Mouse (Mus musculus) left cerebral cortex, adult 11 months (tissue): ENCODE data around the gene Macrod1.

ENCODE experiments used
- DNase-seq: peaks from one replicate; pipeline ENCODE4 v3.0.0; 2022; ENCODE audit warnings: low spot score

Macrod1 gene

GRCm38 (mm10) chr19:7116038-7116731, 59.6 kb downstream of the Macrod1 start:
- DNase-seq, result no peak

GRCm38 (mm10) chr19:7117141-7117540, 60.5 kb downstream of the Macrod1 start:
- no peak for DNase-seq

GRCm38 (mm10) chr19:7117653-7118307, 61.2 kb downstream of the Macrod1 start:
- DNase-seq, result no peak

- DNase-seq, result no peak
Observed at GRCm38 (mm10) chr19:7121252-7121651, 64.6 kb downstream of the Macrod1 start.

- no peak for DNase-seq
Observed at GRCm38 (mm10) chr19:7122277-7122676, 65.7 kb downstream of the Macrod1 start.

GRCm38 (mm10) chr19:7122698-7123306, 66.2 kb downstream of the Macrod1 start:
- no peak for DNase-seq

GRCm38 (mm10) chr19:7125526-7126156, 69.0 kb downstream of the Macrod1 start:
- no peak for DNase-seq

- DNase-seq, result no peak
Observed at GRCm38 (mm10) chr19:7126209-7126608, 69.6 kb downstream of the Macrod1 start.

GRCm38 (mm10) chr19:7126933-7127332, 70.3 kb downstream of the Macrod1 start:
- DNase-seq, result no peak

- no peak for DNase-seq
Observed at GRCm38 (mm10) chr19:7128551-7129475, 72.2 kb downstream of the Macrod1 start.

- no peak for DNase-seq
Observed at GRCm38 (mm10) chr19:7130317-7130716, 73.7 kb downstream of the Macrod1 start.

GRCm38 (mm10) chr19:7133436-7133835, 76.8 kb downstream of the Macrod1 start:
- no peak for DNase-seq

GRCm38 (mm10) chr19:7134631-7135091, 78.1 kb downstream of the Macrod1 start:
- no peak for DNase-seq

GRCm38 (mm10) chr19:7135525-7135924, 78.9 kb downstream of the Macrod1 start:
- no peak for DNase-seq

GRCm38 (mm10) chr19:7136016-7136415, 79.4 kb downstream of the Macrod1 start:
- DNase-seq, result no peak

- no peak for DNase-seq
Observed at GRCm38 (mm10) chr19:7136714-7137498, 80.3 kb downstream of the Macrod1 start.

GRCm38 (mm10) chr19:7138327-7138726, 81.7 kb downstream of the Macrod1 start:
- DNase-seq, result no peak

GRCm38 (mm10) chr19:7139321-7139720, 82.7 kb downstream of the Macrod1 start:
- no peak for DNase-seq

GRCm38 (mm10) chr19:7140373-7140772, 83.8 kb downstream of the Macrod1 start:
- DNase-seq, result no peak

- DNase-seq, result no peak
Observed at GRCm38 (mm10) chr19:7140856-7141421, 84.3 kb downstream of the Macrod1 start.
